Mouse (Mus musculus) heart, adult 2 months (tissue): ENCODE measurements at regions not wholly inside any gene's neighbourhood (a gene's known extent, or its start where the extent isn't known, plus 50 kb on each side); places are given as distances from the start of the nearest gene placed in this dataset.

Experiments used
- CTCF ChIP-seq: fragments of 200-600 bp; IDR thresholded peaks from 2 replicates; pipeline ENCODE4 v1.8.1; 2022; ENCODE audit warnings: antibody characterized with exemption, mild to moderate bottlenecking, moderate library complexity
- EP300 ChIP-seq: fragments of 200-500 bp; IDR thresholded peaks from 2 replicates; pipeline ENCODE4 v1.6.1; 2011; ENCODE audit warnings: low read depth, low read length, control low read depth; ENCODE audit not compliant: insufficient read depth

- no peak for TF ChIP-seq EP300
- peak; percentile 73 for TF ChIP-seq CTCF
Observed at GRCm38 (mm10) chr13:27945062-27945461, 71.0 kb upstream of the Prl4a1 start.
